Mouse (Mus musculus) c-Kit-positive CD71-negative TER-119-negative erythroid progenitor cells, embryonic 14.5 days (primary cell): ENCODE measurements around the gene 1700012P22Rik.

ENCODE experiments used
- DNase-seq: peaks from one replicate; pipeline ENCODE4 v3.0.0-alpha.2; 2013; ENCODE audit warnings: low read depth

The 1700012P22Rik gene

DNA sequence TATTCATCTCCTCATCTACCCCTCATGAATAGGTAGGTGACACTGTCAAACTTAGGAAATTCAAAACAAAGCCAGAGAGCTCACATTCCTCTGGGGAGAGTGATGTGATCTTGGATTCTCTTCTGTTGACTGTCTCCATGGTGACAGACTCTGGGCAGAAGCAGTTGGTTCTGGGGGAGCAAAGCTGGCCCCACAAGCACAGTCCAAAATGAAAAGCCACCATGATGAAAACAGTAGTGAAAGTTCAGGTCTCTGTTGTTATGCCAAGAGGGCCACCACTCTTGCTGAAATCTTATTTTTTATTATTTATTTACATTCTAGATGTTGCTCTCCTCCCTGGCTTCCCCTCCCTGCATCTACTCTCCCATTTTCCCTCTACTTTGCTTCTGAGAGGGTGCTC, at the start of gene 1700012P22Rik:
Gene 1700012P22Rik (minus strand): TSS at position 101 of the 400 bp plus-strand sequence.
- DNase-seq = no peak

DNA sequence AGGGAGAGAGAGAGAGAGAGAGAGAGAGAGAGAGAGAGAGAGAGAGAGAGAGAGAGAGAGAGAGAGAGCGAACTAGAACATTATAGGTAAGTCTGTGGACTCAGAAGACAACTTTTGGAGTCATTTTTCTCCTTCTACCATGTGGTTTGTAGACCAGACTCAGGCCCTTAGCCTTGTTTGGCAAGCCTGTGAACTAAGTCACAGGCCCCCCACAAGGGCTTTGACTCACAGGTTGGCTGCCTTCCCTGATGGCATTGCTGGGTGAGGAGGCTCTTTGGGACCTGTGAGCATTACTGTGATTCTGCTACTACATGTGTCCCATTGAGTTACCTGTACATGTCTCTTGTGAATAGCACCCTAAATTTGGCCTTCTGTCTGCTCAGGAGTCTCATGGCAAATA, 29.5 kb upstream of the 1700012P22Rik start:
- DNase-seq = no peak

GRCm38 (mm10) chr4:144465206-144465605, 26.6 kb upstream of the 1700012P22Rik start:
- no peak for DNase-seq

DNA sequence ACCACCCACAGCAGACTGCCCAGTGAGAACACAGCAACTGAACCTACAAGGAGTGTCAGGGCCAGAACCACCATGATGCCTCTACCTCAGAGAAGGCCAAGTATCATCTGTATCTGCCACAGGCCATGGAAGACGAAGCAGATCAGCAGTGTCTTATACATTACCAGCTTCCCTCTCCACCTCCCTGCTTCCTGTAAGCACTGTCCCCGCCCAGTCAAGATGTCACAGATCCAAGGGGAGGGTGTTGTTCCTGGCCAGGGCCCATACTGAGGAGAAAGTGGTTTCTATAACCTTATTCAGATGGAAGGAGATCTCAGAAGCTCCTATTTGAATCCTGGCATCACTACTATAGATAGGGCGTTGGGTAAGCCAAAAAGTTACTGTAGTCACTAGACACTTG, 25.1 kb upstream of the 1700012P22Rik start, which contains the start of gene Aadacl3:
Gene Aadacl3 (minus strand): TSS at position 101 of the 400 bp plus-strand sequence.
- DNase-seq = no peak

GRCm38 (mm10) chr4:144453217-144453616, 14.6 kb upstream of the 1700012P22Rik start, which contains the start of gene Gm9944:
TSS of gene Gm9944 (minus strand) at chr4:144453317.
- DNase-seq = no peak

GRCm38 (mm10) chr4:144448546-144448945, 10.0 kb upstream of the 1700012P22Rik start:
- no peak for DNase-seq

DNA sequence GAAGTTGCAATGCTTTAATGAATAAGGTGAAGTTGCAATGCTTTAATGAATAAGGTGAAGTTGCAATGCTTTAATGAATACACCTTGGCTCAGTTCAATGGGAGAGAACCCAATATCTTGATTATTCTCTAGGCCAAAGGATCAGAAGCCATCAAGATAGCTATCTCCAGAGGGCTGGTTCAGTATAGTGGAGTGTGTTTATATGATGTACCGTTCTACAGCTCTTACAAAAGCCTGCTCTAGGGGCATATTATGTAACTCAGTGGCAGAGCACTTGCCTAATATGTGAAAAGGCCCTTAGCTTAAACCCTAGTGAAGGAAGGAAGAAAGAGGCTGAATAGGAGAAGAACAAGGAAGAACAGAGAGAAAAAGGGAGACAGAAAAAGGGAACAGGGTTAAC, 3.0 kb upstream of the 1700012P22Rik start:
- no peak for DNase-seq

GRCm38 (mm10) chr4:144441095-144441494, 2.5 kb upstream of the 1700012P22Rik start:
- DNase-seq = no peak

DNA sequence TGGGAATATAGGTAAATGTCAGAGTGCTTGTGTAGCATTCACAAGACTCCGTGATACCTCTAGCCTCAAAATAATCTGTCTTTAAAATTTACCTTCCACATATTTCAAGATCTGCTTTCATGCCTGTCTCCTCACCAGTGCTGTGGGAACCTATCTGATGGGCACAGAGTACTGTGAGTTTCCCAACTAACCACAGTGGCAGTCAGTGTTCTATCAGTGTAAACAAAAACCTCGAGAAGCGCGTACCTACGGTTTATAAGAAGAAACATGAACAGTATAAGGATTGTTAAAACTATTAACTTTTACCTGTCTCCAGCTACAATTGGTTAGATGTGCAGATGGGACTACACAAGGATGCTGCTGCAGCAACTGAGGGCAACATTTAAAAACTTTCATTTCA, 5.4 kb downstream of the 1700012P22Rik start:
- no peak for DNase-seq

DNA sequence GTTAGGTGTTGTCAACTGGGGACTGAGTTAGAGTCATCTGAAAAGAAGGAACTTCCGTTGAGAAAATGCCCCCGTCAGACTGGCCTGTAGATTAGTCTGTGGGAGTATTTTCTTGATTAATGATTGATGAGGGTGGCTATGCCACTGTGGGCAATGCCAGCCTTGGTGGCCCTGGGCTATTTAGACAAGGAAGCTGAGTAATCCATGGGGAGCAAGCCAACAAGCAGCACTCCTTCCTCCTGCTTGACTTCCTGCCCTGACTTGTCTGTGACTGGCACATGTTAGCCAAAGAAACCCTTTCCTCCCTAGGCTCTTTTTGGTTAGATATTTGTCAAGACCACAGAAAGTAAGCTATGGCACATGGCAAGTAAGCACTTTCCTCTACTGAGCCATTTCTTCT, 7.8 kb downstream of the 1700012P22Rik start:
- no peak for DNase-seq

DNA sequence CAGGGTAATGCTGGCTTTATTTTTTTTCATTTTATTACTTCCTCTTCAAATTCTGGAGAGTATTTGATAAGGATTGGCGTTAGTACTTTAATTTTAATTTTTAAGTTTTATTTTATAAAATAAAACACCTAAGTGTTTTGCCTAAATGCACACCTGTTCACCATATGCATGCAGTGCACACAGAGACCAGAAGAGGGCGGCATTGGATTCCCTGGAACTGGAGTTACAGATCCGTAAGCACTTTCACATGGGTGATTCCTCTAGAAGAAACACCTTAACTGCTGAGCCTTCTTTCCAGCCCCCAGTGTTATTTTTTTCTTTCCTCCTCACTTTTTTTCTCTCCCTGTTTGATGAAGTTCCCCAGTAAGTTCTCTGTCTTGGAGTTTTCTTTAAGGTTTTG, 9.7 kb downstream of the 1700012P22Rik start:
- peak; percentile 26 for DNase-seq

GRCm38 (mm10) chr4:144424590-144424989, 14.0 kb downstream of the 1700012P22Rik start:
- DNase-seq = no peak

- no peak for DNase-seq
Observed at GRCm38 (mm10) chr4:144420644-144421043, 17.9 kb downstream of the 1700012P22Rik start.

DNA sequence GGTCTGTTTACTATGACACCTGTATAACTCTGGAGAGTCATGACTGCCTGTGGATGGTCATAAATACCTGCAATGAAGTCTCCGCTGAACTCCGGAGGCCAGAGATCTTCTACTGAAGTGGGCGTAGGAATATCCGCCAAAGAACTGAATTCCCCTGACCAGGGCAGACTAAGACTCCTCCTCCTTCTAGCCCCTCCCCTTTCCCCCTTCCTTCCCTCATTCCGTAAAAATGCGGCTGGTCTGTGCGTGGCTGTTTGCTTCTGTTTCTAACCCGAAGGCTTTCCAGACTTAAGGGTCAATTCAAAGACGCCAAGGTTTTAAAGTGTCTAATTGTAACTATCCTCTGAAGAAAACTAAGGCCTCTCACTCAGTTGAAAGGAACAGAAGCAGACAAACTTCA, 30.3 kb downstream of the 1700012P22Rik start, which contains the start of gene Pramef12:
Gene Pramef12 (minus strand): TSS at position 175 of the 400 bp plus-strand sequence.
- no peak for DNase-seq

- no peak for DNase-seq
Observed at GRCm38 (mm10) chr4:144406261-144406660, 32.3 kb downstream of the 1700012P22Rik start.

- DNase-seq = no peak
Observed at GRCm38 (mm10) chr4:144404456-144405086, 34.0 kb downstream of the 1700012P22Rik start.

GRCm38 (mm10) chr4:144402712-144403111, 35.9 kb downstream of the 1700012P22Rik start:
- no peak for DNase-seq

- no peak for DNase-seq
Observed at GRCm38 (mm10) chr4:144396316-144396715, 42.3 kb downstream of the 1700012P22Rik start.

- DNase-seq = no peak
Observed at GRCm38 (mm10) chr4:144377911-144378310, 60.7 kb downstream of the 1700012P22Rik start, which contains the start of gene Pramef20. TSS of gene Pramef20 (minus strand) at chr4:144377933.
